In the genomic region with DNA sequence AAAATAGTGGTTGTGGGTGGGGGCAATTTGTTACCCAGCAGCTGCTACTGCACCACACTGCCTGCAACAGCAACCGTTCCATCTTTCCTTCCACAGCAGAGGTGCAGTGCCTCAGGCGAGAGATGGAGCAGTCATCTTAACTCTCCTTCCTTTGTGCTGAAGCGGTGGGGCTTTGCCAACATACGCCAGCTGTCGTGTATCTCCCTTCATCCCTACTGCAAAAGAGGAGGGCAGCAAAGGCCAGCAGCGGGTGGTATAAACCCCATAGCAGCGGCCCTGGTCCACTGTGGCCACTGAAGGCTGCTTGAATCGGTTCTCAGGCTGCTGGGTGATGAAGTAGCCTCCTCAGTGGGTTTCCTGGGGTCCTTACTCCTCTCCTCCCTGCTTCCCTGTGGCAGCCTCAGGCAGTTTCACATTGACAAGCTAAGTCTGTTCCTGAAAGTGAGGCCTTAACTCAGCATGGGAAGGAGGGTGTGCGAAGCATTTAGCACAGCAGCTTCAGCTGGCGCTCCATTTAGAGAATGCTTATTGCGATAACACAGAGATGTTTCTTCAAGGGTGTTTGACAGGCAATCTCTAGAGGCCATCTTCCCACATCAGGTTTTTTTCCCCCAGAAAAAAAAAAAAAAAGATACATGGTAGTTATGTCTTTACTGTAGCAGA, we compare ENCODE assay signal across 15 mouse cellular contexts. TPM values are rescaled to one million over a fixed set of nuclear protein-coding genes. Genes with fewer than 3 reads are reported as not detected.
DNase-seq lines count a peak whose midpoint lies in the region; ATAC-seq and TF ChIP-seq lines count a peak whose summit lies in the region.
"Had no signal": no experiment of that assay in that cellular context is flagged by ENCODE, and none has a peak within 500 bp of the region (broad histone marks: within the 10 kb centered on the region; RNA-seq: fewer than 3 reads in every experiment).

No protein-coding gene starts in this region.

- no peaks in the 10 kb centered on the region for H3K36me3 ChIP-seq in forebrain, embryonic 14.5 days (ENCODE audit: control insufficient read depth, insufficient read depth, low read length)
- H3K36me3 ChIP-seq in forebrain, embryonic 11.5 days (ENCODE audit: control insufficient read depth, insufficient read depth, low read length): no peaks in the 10 kb centered on the region
- H3K36me3 ChIP-seq in hindbrain, embryonic 14.5 days (replicated peaks; ENCODE audit: control insufficient read depth, insufficient read depth): no peaks in the 10 kb centered on the region
- H3K36me3 ChIP-seq in hindbrain, embryonic 12.5 days: no peaks in the 10 kb centered on the region
- H3K36me3 ChIP-seq in midbrain, embryonic 14.5 days (ENCODE audit: control insufficient read depth, insufficient read depth, low read length): no peaks in the 10 kb centered on the region
- no peaks in the 10 kb centered on the region for H3K36me3 ChIP-seq in midbrain, embryonic 11.5 days (ENCODE audit: control insufficient read depth, insufficient read depth, low read length)
- H3K36me3 ChIP-seq in midbrain, postnatal 0 days (ENCODE audit: insufficient read depth, low read length): no peaks in the 10 kb centered on the region
- H3K36me3 ChIP-seq: limb, embryonic 12.5 days had no signal

- TF ChIP-seq CTCF in midbrain, postnatal 0 days (IDR thresholded peaks at IDR 0.05): no peak

- DNase-seq in forebrain, embryonic 14.5 days (ENCODE audit: low spot score): peak; percentile 27
- no peak for DNase-seq in forebrain, embryonic 11.5 days (ENCODE audit: low spot score)
- peak; percentile 37 for DNase-seq in hindbrain, embryonic 14.5 days (ENCODE audit: low spot score)
- peak; percentile 56 for DNase-seq in midbrain, embryonic 14.5 days
- DNase-seq in midbrain, embryonic 11.5 days (ENCODE audit: low spot score, missing footprints): no peak
- peak; percentile 55 for DNase-seq in midbrain, postnatal 0 days (ENCODE audit: low spot score)
- no peak for DNase-seq in cerebellum, adult 9-11 months
- DNase-seq: adrenal gland, postnatal 14 days; cerebellum, postnatal 25 days; gastrocnemius, postnatal 36 days; thymus, postnatal 25 days had no signal

- no peak overlapping the region for H3K4me3 ChIP-seq in forebrain, embryonic 14.5 days (ENCODE audit: low read depth, low read length)
- no peak overlapping the region for H3K4me3 ChIP-seq in forebrain, embryonic 11.5 days (ENCODE audit: low read depth, low read length)
- H3K4me3 ChIP-seq in hindbrain, embryonic 14.5 days (replicated peaks; ENCODE audit: low read length): no peak overlapping the region
- no peak overlapping the region for H3K4me3 ChIP-seq in hindbrain, embryonic 12.5 days
- no peak overlapping the region for H3K4me3 ChIP-seq in midbrain, embryonic 14.5 days (replicated peaks; ENCODE audit: low read depth, low read length)
- H3K4me3 ChIP-seq in midbrain, embryonic 11.5 days (ENCODE audit: low read depth, low read length): no peak overlapping the region
- no peak overlapping the region for H3K4me3 ChIP-seq in midbrain, postnatal 0 days (ENCODE audit: low read depth, low read length)
- H3K4me3 ChIP-seq: limb, embryonic 12.5 days had no signal

- 67% methylated on average over 11 of the region's 11 CpGs for WGBS in forebrain, embryonic 14.5 days
- WGBS in forebrain, embryonic 11.5 days: 79% methylated on average over 11 of the region's 11 CpGs
- WGBS in hindbrain, embryonic 14.5 days: 47% methylated on average over 11 of the region's 11 CpGs
- 62% methylated on average over 11 of the region's 11 CpGs for WGBS in hindbrain, embryonic 12.5 days
- 55% methylated on average over 11 of the region's 11 CpGs for WGBS in midbrain, embryonic 14.5 days
- WGBS in midbrain, embryonic 11.5 days: 79% methylated on average over 11 of the region's 11 CpGs
- WGBS in midbrain, postnatal 0 days: 48% methylated on average over 11 of the region's 11 CpGs

- no peak overlapping the region for H3K9ac ChIP-seq in forebrain, embryonic 14.5 days (ENCODE audit: low read length)
- no peak overlapping the region for H3K9ac ChIP-seq in forebrain, embryonic 11.5 days (ENCODE audit: low read length)
- H3K9ac ChIP-seq in hindbrain, embryonic 14.5 days: peak overlapping the region; percentile 24; the same call in 1 of the 2 replicates
- H3K9ac ChIP-seq in hindbrain, embryonic 12.5 days: no peak overlapping the region
- no peak overlapping the region for H3K9ac ChIP-seq in midbrain, embryonic 14.5 days (replicated peaks; ENCODE audit: low read length)
- no peak overlapping the region for H3K9ac ChIP-seq in midbrain, embryonic 11.5 days (ENCODE audit: low read length)
- no peak overlapping the region for H3K9ac ChIP-seq in midbrain, postnatal 0 days (replicated peaks; ENCODE audit: low read length, poor library complexity, severe bottlenecking)
- H3K9ac ChIP-seq: limb, embryonic 12.5 days; liver, embryonic 14.5 days had no signal

- peak overlapping the region; percentile 17; the same call in 1 of the 2 replicates for H3K27ac ChIP-seq in forebrain, embryonic 14.5 days (ENCODE audit: low read depth, low read length)
- H3K27ac ChIP-seq in forebrain, embryonic 11.5 days (ENCODE audit: low read depth, low read length): no peak overlapping the region
- H3K27ac ChIP-seq in hindbrain, embryonic 14.5 days: peak overlapping the region; percentile 70
- no peak overlapping the region for H3K27ac ChIP-seq in hindbrain, embryonic 12.5 days
- H3K27ac ChIP-seq in midbrain, embryonic 14.5 days (replicated peaks; ENCODE audit: low read depth, low read length): peak overlapping the region; percentile 42
- no peak overlapping the region for H3K27ac ChIP-seq in midbrain, embryonic 11.5 days (ENCODE audit: low read depth, low read length)
- H3K27ac ChIP-seq in midbrain, postnatal 0 days (ENCODE audit: low read depth, low read length): peak overlapping the region; percentile 32; the same call in 1 of the 2 replicates
- H3K27ac ChIP-seq: limb, embryonic 12.5 days; liver, embryonic 14.5 days had no signal

- no peak overlapping the region for H3K4me2 ChIP-seq in forebrain, embryonic 14.5 days (ENCODE audit: low read length)
- no peak overlapping the region for H3K4me2 ChIP-seq in forebrain, embryonic 11.5 days (ENCODE audit: low read depth, low read length, severe bottlenecking)
- no peak overlapping the region for H3K4me2 ChIP-seq in hindbrain, embryonic 14.5 days (replicated peaks)
- no peak overlapping the region for H3K4me2 ChIP-seq in hindbrain, embryonic 12.5 days (replicated peaks)
- H3K4me2 ChIP-seq in midbrain, embryonic 14.5 days (ENCODE audit: low read length): no peak overlapping the region
- H3K4me2 ChIP-seq in midbrain, embryonic 11.5 days: no peak overlapping the region
- H3K4me2 ChIP-seq in midbrain, postnatal 0 days (ENCODE audit: low read depth, low read length, poor library complexity, severe bottlenecking): no peak overlapping the region
- H3K4me2 ChIP-seq: limb, embryonic 12.5 days had no signal

- H3K27me3 ChIP-seq in forebrain, embryonic 14.5 days (replicated peaks; ENCODE audit: control insufficient read depth, insufficient read depth, low read length): no peaks in the 10 kb centered on the region
- H3K27me3 ChIP-seq in forebrain, embryonic 11.5 days (ENCODE audit: control insufficient read depth, insufficient read depth, low read length): no peaks in the 10 kb centered on the region
- H3K27me3 ChIP-seq in hindbrain, embryonic 14.5 days (ENCODE audit: control insufficient read depth, insufficient read depth, low read length): no peaks in the 10 kb centered on the region
- H3K27me3 ChIP-seq in hindbrain, embryonic 12.5 days: no peaks in the 10 kb centered on the region
- H3K27me3 ChIP-seq in midbrain, embryonic 14.5 days (ENCODE audit: control insufficient read depth, insufficient read depth, low read length): no peaks in the 10 kb centered on the region
- no peaks in the 10 kb centered on the region for H3K27me3 ChIP-seq in midbrain, embryonic 11.5 days (ENCODE audit: control insufficient read depth, insufficient read depth, low read length)
- no peaks in the 10 kb centered on the region for H3K27me3 ChIP-seq in midbrain, postnatal 0 days (ENCODE audit: insufficient read depth, low read length)
- H3K27me3 ChIP-seq: limb, embryonic 12.5 days had no signal

- H3K4me1 ChIP-seq in forebrain, embryonic 14.5 days (ENCODE audit: control insufficient read depth, insufficient read depth, low read length): no peaks in the 10 kb centered on the region
- no peaks in the 10 kb centered on the region for H3K4me1 ChIP-seq in forebrain, embryonic 11.5 days (replicated peaks; ENCODE audit: control insufficient read depth, insufficient read depth, low read length)
- H3K4me1 ChIP-seq in hindbrain, embryonic 14.5 days (replicated peaks; ENCODE audit: control insufficient read depth, insufficient read depth, low read length): peaks cover 8% of the 10 kb centered on the region; the same call in 1 of the 2 replicates
- H3K4me1 ChIP-seq in hindbrain, embryonic 12.5 days: no peaks in the 10 kb centered on the region
- 0 out of 2 replicates have a peak, but pooled peaks cover 9% of the 10 kb centered on the region for H3K4me1 ChIP-seq in midbrain, embryonic 14.5 days (ENCODE audit: control insufficient read depth, insufficient read depth, low read length)
- H3K4me1 ChIP-seq in midbrain, embryonic 11.5 days (ENCODE audit: control insufficient read depth, insufficient read depth, low read length): no peaks in the 10 kb centered on the region
- peaks cover 3% of the 10 kb centered on the region; the same call in 1 of the 2 replicates for H3K4me1 ChIP-seq in midbrain, postnatal 0 days (ENCODE audit: insufficient read depth, low read length)

- no peaks in the 10 kb centered on the region for H3K9me3 ChIP-seq in forebrain, embryonic 14.5 days (replicated peaks; ENCODE audit: control insufficient read depth, low read length)
- H3K9me3 ChIP-seq in forebrain, embryonic 11.5 days (ENCODE audit: control insufficient read depth, low read length): no peaks in the 10 kb centered on the region
- H3K9me3 ChIP-seq in hindbrain, embryonic 14.5 days (ENCODE audit: control insufficient read depth, low read length): no peaks in the 10 kb centered on the region
- no peaks in the 10 kb centered on the region for H3K9me3 ChIP-seq in hindbrain, embryonic 12.5 days (replicated peaks)
- H3K9me3 ChIP-seq in midbrain, embryonic 14.5 days (ENCODE audit: control insufficient read depth, low read length): no peaks in the 10 kb centered on the region
- no peaks in the 10 kb centered on the region for H3K9me3 ChIP-seq in midbrain, embryonic 11.5 days (ENCODE audit: control insufficient read depth, low read length)
- H3K9me3 ChIP-seq in midbrain, postnatal 0 days (ENCODE audit: low read length): no peaks in the 10 kb centered on the region
- H3K9me3 ChIP-seq: limb, embryonic 12.5 days had no signal

- ATAC-seq in forebrain, embryonic 14.5 days: no peak
- ATAC-seq in forebrain, embryonic 11.5 days (replicated peaks; ENCODE audit: low FRiP score): no peak
- ATAC-seq in hindbrain, embryonic 14.5 days (ENCODE audit: low FRiP score): no peak
- ATAC-seq in hindbrain, embryonic 12.5 days (ENCODE audit: low FRiP score): no peak
- no peak for ATAC-seq in midbrain, embryonic 14.5 days (ENCODE audit: low FRiP score, low TSS enrichment)
- ATAC-seq in midbrain, embryonic 11.5 days (ENCODE audit: low FRiP score): no peak
- ATAC-seq in midbrain, postnatal 0 days (ENCODE audit: low FRiP score): no peak
- ATAC-seq: intestine, embryonic 16.5 days had no signal

RNA-seq across cellular contexts. Expression of gene Ppp2r2d, which starts 32.5 kb away (rescaled TPM):
- 52.3 and 73.3 TPM in 2 replicates for polyA plus RNA-seq in forebrain, embryonic 14.5 days (2014; fragmentation: Nextera tagmentation; extraction: Ambion mirVana)
- polyA plus RNA-seq in forebrain, embryonic 11.5 days (2014; fragmentation: Nextera tagmentation; extraction: Ambion mirVana): 72.9 and 73.9 TPM in 2 replicates
- 99.4 and 106 TPM in 2 replicates for polyA plus RNA-seq in hindbrain, embryonic 14.5 days (2014; fragmentation: Nextera tagmentation; extraction: Ambion mirVana)
- 69.8 and 70.2 TPM in 2 replicates for polyA plus RNA-seq in hindbrain, embryonic 12.5 days (2016; fragmentation: Nextera tagmentation; extraction: Ambion mirVana)
- 95.8 and 100 TPM in 2 replicates for polyA plus RNA-seq in midbrain, embryonic 14.5 days (2014; fragmentation: Nextera tagmentation; extraction: Ambion mirVana)
- 76.2 and 79.7 TPM in 2 replicates for polyA plus RNA-seq in midbrain, embryonic 11.5 days (2014; fragmentation: Nextera tagmentation; extraction: Ambion mirVana)
- 91.5 and 92.7 TPM in 2 replicates for total RNA-seq in midbrain, postnatal 0 days (2014; rRNA removed)
- 100 and 109 TPM in 2 replicates for polyA plus RNA-seq in midbrain, postnatal 0 days (2015; fragmentation: Nextera tagmentation; extraction: Ambion mirVana)

RNA-seq across cellular contexts. Expression of gene Mapk1ip1, which starts 32.7 kb away (rescaled TPM):
- 29.0 and 31.1 TPM in 2 replicates for polyA plus RNA-seq in forebrain, embryonic 14.5 days (2014; fragmentation: Nextera tagmentation; extraction: Ambion mirVana)
- 13.0 and 14.7 TPM in 2 replicates for polyA plus RNA-seq in forebrain, embryonic 11.5 days (2014; fragmentation: Nextera tagmentation; extraction: Ambion mirVana)
- polyA plus RNA-seq in hindbrain, embryonic 14.5 days (2014; fragmentation: Nextera tagmentation; extraction: Ambion mirVana): 30.3 and 32.7 TPM in 2 replicates
- polyA plus RNA-seq in hindbrain, embryonic 12.5 days (2016; fragmentation: Nextera tagmentation; extraction: Ambion mirVana): 16.3 and 16.7 TPM in 2 replicates
- polyA plus RNA-seq in midbrain, embryonic 14.5 days (2014; fragmentation: Nextera tagmentation; extraction: Ambion mirVana): 28.6 and 29.4 TPM in 2 replicates
- 16.2 and 16.8 TPM in 2 replicates for polyA plus RNA-seq in midbrain, embryonic 11.5 days (2014; fragmentation: Nextera tagmentation; extraction: Ambion mirVana)
- 36.4 and 39.2 TPM in 2 replicates for total RNA-seq in midbrain, postnatal 0 days (2014; rRNA removed)
- polyA plus RNA-seq in midbrain, postnatal 0 days (2015; fragmentation: Nextera tagmentation; extraction: Ambion mirVana): 33.7 TPM in 2 replicates

Comparison
In these comparisons a context has a peak if more than half of its experiments do, and no peak if none do; other contexts are left out.
1. DNase-seq: peak in forebrain, embryonic 14.5 days (single experiment), hindbrain, embryonic 14.5 days (single experiment), midbrain, embryonic 14.5 days (single experiment) and midbrain, postnatal 0 days (single experiment); none in forebrain, embryonic 11.5 days (single experiment), midbrain, embryonic 11.5 days (single experiment) and cerebellum, adult 9-11 months (single experiment).
2. H3K27ac ChIP-seq: peak in forebrain, embryonic 14.5 days (single experiment), hindbrain, embryonic 14.5 days (single experiment), midbrain, embryonic 14.5 days (single experiment) and midbrain, postnatal 0 days (single experiment); none in forebrain, embryonic 11.5 days (single experiment), hindbrain, embryonic 12.5 days (single experiment) and midbrain, embryonic 11.5 days (single experiment).